Mouse (Mus musculus): ENCODE data around the gene Wdr66. TPM values are rescaled to one million over a fixed set of nuclear protein-coding genes. Genes with fewer than 3 reads are reported as not detected.

Gene Wdr66
- total and polyA plus RNA-seq, 3 experiments, result 1.4 to 3.6 TPM; not detected in 1

DNA sequence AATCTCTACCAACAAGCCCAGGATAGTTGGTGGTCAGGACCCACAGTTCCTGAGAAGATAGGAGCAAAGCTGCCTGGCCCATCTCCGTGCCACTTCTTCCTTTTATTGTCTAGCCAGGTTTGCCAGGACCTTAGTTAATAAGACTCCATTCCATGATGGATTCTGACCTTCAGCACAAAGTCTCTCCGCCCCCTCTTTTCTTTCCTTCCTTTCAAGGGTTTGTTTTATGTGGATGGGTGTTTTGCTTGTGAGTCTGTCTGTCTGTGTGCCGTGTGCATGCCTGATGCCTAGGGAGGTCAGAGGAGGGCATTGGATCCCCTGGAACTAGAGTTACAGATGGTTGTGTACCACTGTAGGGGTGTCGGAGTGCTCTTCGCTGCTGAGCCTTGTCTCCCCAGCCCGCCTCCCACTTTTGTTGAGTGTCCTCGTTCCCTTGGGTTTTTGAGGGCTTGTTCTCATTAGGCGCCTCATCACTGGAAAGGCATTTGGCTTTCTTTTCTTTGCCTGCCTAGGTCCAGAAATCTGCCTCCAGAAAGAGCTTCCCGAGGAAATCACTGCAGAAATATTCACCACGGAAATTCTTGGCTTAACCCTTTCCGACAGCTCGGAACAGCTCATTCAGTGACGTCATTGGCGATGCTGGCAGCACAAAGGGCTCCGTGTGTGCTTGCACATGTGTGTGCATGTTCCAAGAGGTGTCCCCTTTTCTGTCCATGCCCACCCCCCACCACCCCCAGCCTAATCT is 74.3 kb downstream of the Wdr66 start:
- Histone ChIP-seq H3K9ac (ENCODE audit: control insufficient read depth, low read depth, low read length, poor library complexity, severe bottlenecking) (no peak overlapping the region), H3K9me3 (replicated peaks; ENCODE audit: insufficient read depth, low read length) (no peaks in the 10 kb centered on the region), H3K27me3 (ENCODE audit: control insufficient read depth in 1 of 2, insufficient read depth in 2 of 2, low read length in 2 of 2) (no peaks in the 10 kb centered on the region; a peak in 1 of 4 replicates), H3K36me3 (ENCODE audit: control insufficient read depth in 1 of 2, insufficient read depth in 2 of 2, low read length in 2 of 2) (no peaks in the 10 kb centered on the region), H3K4me3 (ENCODE audit: control insufficient read depth in 1 of 2, insufficient read depth in 1 of 2, low read depth in 2 of 2, low read length in 2 of 2) (no peak overlapping the region), H3K4me1 (ENCODE audit: control insufficient read depth in 1 of 2, insufficient read depth in 2 of 2, low read length in 2 of 2) (no peaks in the 10 kb centered on the region), H3K27ac (ENCODE audit: control insufficient read depth, low read depth, low read length) (no peak overlapping the region), H3K79me2 (ENCODE audit: control insufficient read depth, insufficient read depth, low read length, poor library complexity) (no peaks in the 10 kb centered on the region)
- no peak for TF ChIP-seq CTCF (IDR thresholded peaks at IDR 0.05 in 2 of 3, conservative IDR thresholded peaks at IDR 0.05 in 1 of 3; ENCODE audit: control insufficient read depth in 1 of 3, insufficient read depth in 1 of 3, low read depth in 2 of 3, low read length in 3 of 3, poor library complexity in 1 of 3, severe bottlenecking in 1 of 3)
- no peak for TF ChIP-seq CHD1 (IDR thresholded peaks at IDR 0.05; ENCODE audit: low read depth, low read length)
- TF ChIP-seq GABPA (IDR thresholded peaks at IDR 0.05; ENCODE audit: low read depth, low read length), result no peak
- no peak for TF ChIP-seq TAL1 (IDR thresholded peaks at IDR 0.05; ENCODE audit: low read length)
- TF ChIP-seq RAD21 (IDR thresholded peaks at IDR 0.05; ENCODE audit: low read depth, low read length), result no peak
- no peak for TF ChIP-seq MAFK (IDR thresholded peaks at IDR 0.05; ENCODE audit: borderline replicate concordance, low read depth, low read length)
- no peak for TF ChIP-seq GATA1 (IDR thresholded peaks at IDR 0.05; ENCODE audit: low read depth, low read length)
- no peak for TF ChIP-seq KAT2A (conservative IDR thresholded peaks at IDR 0.05; ENCODE audit: low read depth, low read length)
- no peak for TF ChIP-seq CHD2 (IDR thresholded peaks at IDR 0.05; ENCODE audit: low read length)
- TF ChIP-seq NRF1 (IDR thresholded peaks at IDR 0.05; ENCODE audit: insufficient read depth, low read depth, low read length, poor library complexity, severe bottlenecking), result no peak
- no peak for TF ChIP-seq BHLHE40 (IDR thresholded peaks at IDR 0.05; ENCODE audit: borderline replicate concordance, low read depth, low read length)
- TF ChIP-seq EP300 (IDR thresholded peaks at IDR 0.05; ENCODE audit: low read depth in 1 of 2, low read length in 2 of 2), result no peak
- no peak for TF ChIP-seq ZMIZ1 (IDR thresholded peaks at IDR 0.05; ENCODE audit: low read depth, low read length)
- TF ChIP-seq POLR2AphosphoS5 (IDR thresholded peaks at IDR 0.05; ENCODE audit: borderline replicate concordance, low read depth, low read length), result no peak
- no peak for TF ChIP-seq UBTF (IDR thresholded peaks at IDR 0.05; ENCODE audit: borderline replicate concordance, insufficient read depth, low read depth, low read length)
- TF ChIP-seq ELF1 (IDR thresholded peaks at IDR 0.05; ENCODE audit: low read depth, low read length), result no peak
- no peak for DNase-seq (ENCODE audit: low read depth, low spot score)

DNA sequence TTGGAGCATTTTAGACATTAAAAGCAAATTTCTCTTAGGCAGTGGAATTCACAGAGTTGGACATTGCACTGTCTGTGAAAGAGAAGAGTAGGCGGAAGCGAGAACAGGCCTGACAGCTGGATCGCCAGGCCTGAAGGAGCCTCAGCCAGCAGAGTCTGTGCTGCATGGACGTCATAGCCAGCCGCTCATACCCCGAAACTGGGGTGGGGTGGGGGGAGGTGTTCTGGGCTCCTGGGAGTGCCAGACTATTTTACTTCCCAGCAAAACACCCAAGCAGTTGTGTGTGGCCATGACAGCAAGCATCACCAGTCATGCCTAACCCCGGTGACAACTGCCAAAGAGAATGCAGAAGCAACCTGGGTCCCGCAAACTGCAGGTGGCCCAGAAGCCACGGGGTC is 74.8 kb downstream of the Wdr66 start:
- H3K9me3 ChIP-seq (replicated peaks; ENCODE audit: insufficient read depth, low read length), result no peaks in the 10 kb centered on the region
- no peaks in the 10 kb centered on the region for H3K79me2 ChIP-seq (ENCODE audit: control insufficient read depth, insufficient read depth, low read length, poor library complexity)
- TF ChIP-seq CHD1 (IDR thresholded peaks at IDR 0.05; ENCODE audit: low read depth, low read length) (no peak), GATA1 (IDR thresholded peaks at IDR 0.05; ENCODE audit: low read depth, low read length) (no peak), GABPA (IDR thresholded peaks at IDR 0.05; ENCODE audit: low read depth, low read length) (no peak), HCFC1 (IDR thresholded peaks at IDR 0.05; ENCODE audit: low read depth, low read length) (no peak), MYB (IDR thresholded peaks at IDR 0.05; ENCODE audit: low read depth, low read length) (no peak), BHLHE40 (IDR thresholded peaks at IDR 0.05; ENCODE audit: borderline replicate concordance, low read depth, low read length) (no peak), USF2 (IDR thresholded peaks at IDR 0.05; ENCODE audit: borderline replicate concordance in 1 of 2, insufficient read depth in 1 of 2, low read depth in 1 of 2, low read length in 2 of 2) (no peak), KAT2A (conservative IDR thresholded peaks at IDR 0.05; ENCODE audit: low read depth, low read length) (no peak), POLR2AphosphoS5 (IDR thresholded peaks at IDR 0.05; ENCODE audit: borderline replicate concordance, low read depth, low read length) (no peak), RAD21 (IDR thresholded peaks at IDR 0.05; ENCODE audit: low read depth, low read length) (no peak), E2F4 (IDR thresholded peaks at IDR 0.05; ENCODE audit: borderline replicate concordance, low read depth, low read length) (no peak), ETS1 (IDR thresholded peaks at IDR 0.05; ENCODE audit: low read depth, low read length) (no peak), SMC3 (IDR thresholded peaks at IDR 0.05; ENCODE audit: low read depth, low read length) (no peak)
- no peaks in the 10 kb centered on the region for H3K36me3 ChIP-seq (ENCODE audit: control insufficient read depth in 1 of 2, insufficient read depth in 2 of 2, low read length in 2 of 2)
- no peak overlapping the region for H3K9ac ChIP-seq (ENCODE audit: control insufficient read depth, low read depth, low read length, poor library complexity, severe bottlenecking)
- H3K4me1 ChIP-seq (ENCODE audit: control insufficient read depth in 1 of 2, insufficient read depth in 2 of 2, low read length in 2 of 2), result no peaks in the 10 kb centered on the region
- no peak overlapping the region for H3K4me3 ChIP-seq (ENCODE audit: control insufficient read depth in 1 of 2, insufficient read depth in 1 of 2, low read depth in 2 of 2, low read length in 2 of 2)
- H3K27ac ChIP-seq (ENCODE audit: control insufficient read depth, low read depth, low read length), result no peak overlapping the region
- H3K27me3 ChIP-seq (ENCODE audit: control insufficient read depth in 1 of 2, insufficient read depth in 2 of 2, low read length in 2 of 2), result no peaks in the 10 kb centered on the region; a peak in 1 of 4 replicates
- no peak for DNase-seq (ENCODE audit: low read depth, low spot score)
